Mouse (Mus musculus) neutrophil, adult 5-6 weeks (primary cell): ENCODE data around the gene Tuft1. TPM values are rescaled to one million over a fixed set of nuclear protein-coding genes. Genes with fewer than 3 reads are reported as not detected.

Experiments used
- total RNA-seq: library from RNA; stranded (forward); fragments of 200-1000 nt; gene quantifications from 2 replicates; pipeline ENCODE4 v1.2.3, GENCODE M21; 2017

Tuft1 gene
- total RNA-seq, 1 experiment from 2014 or later: 4.9 TPM

Other genes starting within 250 kb of the Tuft1 start
- 0.58 and 1.1 TPM in 2 replicates for gene Tdrkh, start 245.6 kb downstream of the Tuft1 start, total RNA-seq
- 40.0 and 42.2 TPM in 2 replicates for gene Mrpl9, start 215.6 kb downstream of the Tuft1 start, total RNA-seq
- not detected in 2 replicates for gene Oaz3, start 215.0 kb downstream of the Tuft1 start, total RNA-seq
- gene Celf3, start 180.6 kb downstream of the Tuft1 start, total RNA-seq: 0.12 TPM in 1 of 2 replicates, not detected in the other
- 1.8 TPM in 1 of 2 replicates, not detected in the other for gene Riiad1, start 178.5 kb downstream of the Tuft1 start, total RNA-seq
- 41.3 and 47.1 TPM in 2 replicates for gene Snx27, start 76.2 kb downstream of the Tuft1 start, total RNA-seq
- gene Gm10972, start 15.8 kb downstream of the Tuft1 start, total RNA-seq: not detected in 2 replicates
- gene Selenbp2, start 34.7 kb upstream of the Tuft1 start, total RNA-seq: not detected in 2 replicates
- gene Cgn, start 127.6 kb upstream of the Tuft1 start, total RNA-seq: not detected in 2 replicates
- 32.0 and 35.3 TPM in 2 replicates for gene Pogz, start 178.7 kb upstream of the Tuft1 start, total RNA-seq
- gene Psmb4, start 228.1 kb upstream of the Tuft1 start, total RNA-seq: 98.0 and 111 TPM in 2 replicates